Mouse (Mus musculus): ENCODE results near the gene Mau2. TPM values are rescaled to one million over a fixed set of nuclear protein-coding genes. Genes with fewer than 3 reads are reported as not detected.
"Not testable (repeated sequence)": the region's sequence is repeated elsewhere in the genome, so short reads cannot be mapped to it uniquely, and the experiment has no call there.

Mau2 gene
- polyA plus RNA-seq, 1 experiment from 2014 or later = 64.0 TPM

GRCm38 (mm10) chr8:69995776-69996588 is 46.6 kb downstream of the Mau2 start, which contains the start of gene Gatad2a:
Gene Gatad2a (minus strand): TSS chr8:69996384.
- under 1% methylated on average over 87 of the region's 87 CpGs for WGBS
- Histone ChIP-seq H3K9me3 (no peaks in the 10 kb centered on the region), H3K4me1 (peaks cover 9% of the 10 kb centered on the region), H3K4me2 (replicated peaks) (peak within 1 kb of the TSS; percentile 82), H3K27ac (peak within 1 kb of the TSS; percentile 84), H3K27me3 (no peaks in the 10 kb centered on the region), H3K36me3 (peaks cover 5% of the 10 kb centered on the region; the same call in 1 of the 2 replicates), H3K9ac (peak within 1 kb of the TSS; percentile 82), H3K4me3 (peak within 1 kb of the TSS; percentile 62)
- peak; percentile 100 for ATAC-seq (ENCODE audit: insufficient number of reproducible peaks, insufficient read depth, low FRiP score, low TSS enrichment)

GRCm38 (mm10) chr8:69995422-69995775 is 47.1 kb downstream of the Mau2 start:
- peaks cover 9% of the 10 kb centered on the region for H3K4me1 ChIP-seq
- no peaks in the 10 kb centered on the region for H3K27me3 ChIP-seq
- peak overlapping the region; percentile 62 for H3K4me3 ChIP-seq
- H3K9me3 ChIP-seq = no peaks in the 10 kb centered on the region
- ATAC-seq (ENCODE audit: insufficient number of reproducible peaks, insufficient read depth, low FRiP score, low TSS enrichment) = no peak
- H3K36me3 ChIP-seq = peaks cover 5% of the 10 kb centered on the region; the same call in 1 of the 2 replicates
- peak overlapping the region; percentile 84 for H3K27ac ChIP-seq
- peak overlapping the region; percentile 82 for H3K9ac ChIP-seq
- H3K4me2 ChIP-seq (replicated peaks) = peak overlapping the region; percentile 82
- under 1% methylated on average over 7 of the region's 7 CpGs for WGBS

GRCm38 (mm10) chr8:69988936-69989335 is 53.6 kb downstream of the Mau2 start:
- H3K9ac ChIP-seq; H3K27me3 ChIP-seq; H3K36me3 ChIP-seq; H3K27ac ChIP-seq; H3K4me3 ChIP-seq; H3K4me2 ChIP-seq (replicated peaks); ATAC-seq (ENCODE audit: insufficient number of reproducible peaks, insufficient read depth, low FRiP score, low TSS enrichment); H3K9me3 ChIP-seq; H3K4me1 ChIP-seq: not testable (repeated sequence)
- 98% methylated on average over 6 of the region's 7 CpGs for WGBS

GRCm38 (mm10) chr8:69987744-69988143 is 54.8 kb downstream of the Mau2 start:
- H3K27ac ChIP-seq = no peak overlapping the region
- no peak overlapping the region for H3K4me2 ChIP-seq (replicated peaks)
- no peaks in the 10 kb centered on the region for H3K9me3 ChIP-seq
- ATAC-seq (ENCODE audit: insufficient number of reproducible peaks, insufficient read depth, low FRiP score, low TSS enrichment) = no peak
- peaks cover 5% of the 10 kb centered on the region; the same call in 1 of the 2 replicates for H3K36me3 ChIP-seq
- H3K4me1 ChIP-seq = no peaks in the 10 kb centered on the region
- no peak overlapping the region for H3K9ac ChIP-seq
- no peaks in the 10 kb centered on the region for H3K27me3 ChIP-seq
- H3K4me3 ChIP-seq = no peak overlapping the region

- no peak overlapping the region for H3K4me3 ChIP-seq
- H3K9ac ChIP-seq = no peak overlapping the region
- H3K4me1 ChIP-seq = no peaks in the 10 kb centered on the region
- no peaks in the 10 kb centered on the region for H3K9me3 ChIP-seq
- no peaks in the 10 kb centered on the region for H3K36me3 ChIP-seq
- no peaks in the 10 kb centered on the region for H3K27me3 ChIP-seq
- WGBS = 81% methylated on average over 2 of the region's 2 CpGs
- ATAC-seq (ENCODE audit: insufficient number of reproducible peaks, insufficient read depth, low FRiP score, low TSS enrichment) = no peak
- no peak overlapping the region for H3K4me2 ChIP-seq (replicated peaks)
- H3K27ac ChIP-seq = no peak overlapping the region
Observed at GRCm38 (mm10) chr8:69984876-69985553, 57.5 kb downstream of the Mau2 start.

- no peak overlapping the region for H3K4me3 ChIP-seq
- no peaks in the 10 kb centered on the region for H3K9me3 ChIP-seq
- 94% methylated on average over 4 of the region's 4 CpGs for WGBS
- H3K4me2 ChIP-seq (replicated peaks) = no peak overlapping the region
- no peaks in the 10 kb centered on the region for H3K36me3 ChIP-seq
- H3K4me1 ChIP-seq = 0 out of 2 replicates have a peak, but pooled peaks cover 5% of the 10 kb centered on the region
- H3K27ac ChIP-seq = no peak overlapping the region
- no peak overlapping the region for H3K9ac ChIP-seq
- no peaks in the 10 kb centered on the region for H3K27me3 ChIP-seq
- ATAC-seq (ENCODE audit: insufficient number of reproducible peaks, insufficient read depth, low FRiP score, low TSS enrichment) = no peak
Observed at GRCm38 (mm10) chr8:69978456-69978855, 64.1 kb downstream of the Mau2 start.

GRCm38 (mm10) chr8:69974806-69975205 is 67.7 kb downstream of the Mau2 start:
- WGBS = 25% methylated on average over 5 of the region's 5 CpGs
- H3K4me2 ChIP-seq (replicated peaks) = peak overlapping the region; percentile 81
- H3K4me3 ChIP-seq = peak overlapping the region; percentile 97
- H3K27me3 ChIP-seq = no peaks in the 10 kb centered on the region
- no peaks in the 10 kb centered on the region for H3K9me3 ChIP-seq
- no peak for ATAC-seq (ENCODE audit: insufficient number of reproducible peaks, insufficient read depth, low FRiP score, low TSS enrichment)
- H3K27ac ChIP-seq = peak overlapping the region; percentile 85; the same call in 1 of the 2 replicates
- no peaks in the 10 kb centered on the region for H3K36me3 ChIP-seq
- H3K9ac ChIP-seq = peak overlapping the region; percentile 94; the same call in 1 of the 2 replicates
- peaks cover 32% of the 10 kb centered on the region for H3K4me1 ChIP-seq

GRCm38 (mm10) chr8:69974194-69974614 is 68.3 kb downstream of the Mau2 start:
- ATAC-seq (ENCODE audit: insufficient number of reproducible peaks, insufficient read depth, low FRiP score, low TSS enrichment) = peak; percentile 90
- H3K9ac ChIP-seq = peak overlapping the region; percentile 94
- H3K4me2 ChIP-seq (replicated peaks) = peak overlapping the region; percentile 81
- peak overlapping the region; percentile 97 for H3K4me3 ChIP-seq
- no peaks in the 10 kb centered on the region for H3K9me3 ChIP-seq
- H3K4me1 ChIP-seq = peaks cover 32% of the 10 kb centered on the region
- under 1% methylated on average over 50 of the region's 50 CpGs for WGBS
- no peaks in the 10 kb centered on the region for H3K36me3 ChIP-seq
- no peaks in the 10 kb centered on the region for H3K27me3 ChIP-seq
- H3K27ac ChIP-seq = peak overlapping the region; percentile 85

GRCm38 (mm10) chr8:69973442-69974161 is 68.9 kb downstream of the Mau2 start:
- under 1% methylated on average over 55 of the region's 68 CpGs for WGBS
- H3K4me1 ChIP-seq = peaks cover 32% of the 10 kb centered on the region
- peak overlapping the region; percentile 94 for H3K9ac ChIP-seq
- H3K9me3 ChIP-seq = no peaks in the 10 kb centered on the region
- peak overlapping the region; percentile 97 for H3K4me3 ChIP-seq
- ATAC-seq (ENCODE audit: insufficient number of reproducible peaks, insufficient read depth, low FRiP score, low TSS enrichment) = peak; percentile 32
- H3K4me2 ChIP-seq (replicated peaks) = peak overlapping the region; percentile 81
- H3K27me3 ChIP-seq = no peaks in the 10 kb centered on the region
- H3K27ac ChIP-seq = peak overlapping the region; percentile 85
- H3K36me3 ChIP-seq = no peaks in the 10 kb centered on the region

GRCm38 (mm10) chr8:69973063-69973441 is 69.5 kb downstream of the Mau2 start:
- H3K9ac ChIP-seq = peak overlapping the region; percentile 94
- no peak for ATAC-seq (ENCODE audit: insufficient number of reproducible peaks, insufficient read depth, low FRiP score, low TSS enrichment)
- H3K27me3 ChIP-seq = no peaks in the 10 kb centered on the region
- 13% methylated on average over 7 of the region's 7 CpGs for WGBS
- no peaks in the 10 kb centered on the region for H3K9me3 ChIP-seq
- H3K4me1 ChIP-seq = peaks cover 32% of the 10 kb centered on the region
- 0 out of 2 replicates have a peak overlapping the region, but pooled peaks have one; percentile 23 for H3K27ac ChIP-seq
- peak overlapping the region; percentile 81 for H3K4me2 ChIP-seq (replicated peaks)
- H3K36me3 ChIP-seq = no peaks in the 10 kb centered on the region
- peak overlapping the region; percentile 97 for H3K4me3 ChIP-seq

- no peak overlapping the region for H3K4me3 ChIP-seq
Observed at GRCm38 (mm10) chr8:69970880-69971279, 71.7 kb downstream of the Mau2 start.

More at GRCm38 (mm10) chr8:69970880-69971279, 71.7 kb downstream of the Mau2 start:
- Histone ChIP-seq H3K9ac (no peak overlapping the region), H3K4me1 (peaks cover 27% of the 10 kb centered on the region), H3K9me3 (no peaks in the 10 kb centered on the region), H3K27me3 (no peaks in the 10 kb centered on the region), H3K36me3 (no peaks in the 10 kb centered on the region), H3K27ac (no peak overlapping the region), H3K4me2 (replicated peaks) (peak overlapping the region; percentile 14; the same call in 1 of the 2 replicates)
- WGBS = 74% methylated on average over 2 of the region's 2 CpGs
- no peak for ATAC-seq (ENCODE audit: insufficient number of reproducible peaks, insufficient read depth, low FRiP score, low TSS enrichment)

Data from embryonic facial prominence, embryonic 12.5 days (tissue).